Mouse (Mus musculus): ENCODE measurements at regions not wholly inside any gene's neighbourhood (a gene's known extent, or its start where the extent isn't known, plus 50 kb on each side); places are given as distances from the start of the nearest gene placed in this dataset.

GRCm38 (mm10) chr11:113190520-113190919 is 408.5 kb downstream of the Sox9 start:
- TF ChIP-seq CTCF (IDR thresholded peaks at IDR 0.05; ENCODE audit: insufficient read depth, low read length) (no peak), POLR2A (IDR thresholded peaks at IDR 0.05; ENCODE audit: borderline replicate concordance, extremely low read depth, low read depth, low read length) (no peak)
